7 mouse cellular contexts compared by ENCODE assay signal in the genomic region with DNA sequence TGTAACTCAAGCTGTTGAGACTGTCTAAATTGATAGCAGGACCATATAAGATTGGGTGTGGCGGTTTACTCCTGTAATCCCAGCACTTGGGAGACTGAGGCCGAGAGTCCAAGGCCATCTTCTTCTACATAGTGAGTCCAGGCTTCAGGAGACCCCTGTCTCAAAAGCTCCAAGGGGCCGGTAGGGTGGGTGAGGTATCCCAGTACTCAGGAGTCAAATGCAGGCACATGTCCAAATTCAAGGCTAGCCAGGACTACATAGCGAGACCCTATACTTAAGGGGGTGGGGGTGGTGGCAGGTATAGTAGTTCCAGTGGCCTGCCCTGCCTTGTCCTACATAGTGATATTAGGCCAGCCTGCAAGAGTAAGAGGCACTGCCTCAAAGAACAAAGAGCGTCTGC. TPM values are rescaled to one million over a fixed set of nuclear protein-coding genes. Genes with fewer than 3 reads are reported as not detected.
A peak's percentile ranks its signal among the peaks of the same experiment; 100 is the strongest.
DNase-seq lines count a peak whose midpoint lies in the region; ATAC-seq and TF ChIP-seq lines count a peak whose summit lies in the region.

No protein-coding gene starts in this region.

- 88% methylated on average over 5 of the region's 5 CpGs for WGBS in lung, embryonic 15.5 days
- WGBS in lung, adult 2 months = 71% methylated on average over 5 of the region's 5 CpGs
- WGBS in forebrain, embryonic 11.5 days = 93% methylated on average over 5 of the region's 5 CpGs
- WGBS in intestine, embryonic 16.5 days = 82% methylated on average over 5 of the region's 5 CpGs
- WGBS in neural tube, embryonic 13.5 days = 90% methylated on average over 5 of the region's 5 CpGs

- no peaks in the 10 kb centered on the region for H3K27me3 ChIP-seq in lung, embryonic 15.5 days
- no peaks in the 10 kb centered on the region for H3K27me3 ChIP-seq in forebrain, embryonic 11.5 days (ENCODE audit: control insufficient read depth, insufficient read depth, low read length)
- H3K27me3 ChIP-seq in intestine, embryonic 16.5 days (replicated peaks; ENCODE audit: control insufficient read depth, insufficient read depth, low read length) = no peaks in the 10 kb centered on the region
- no peaks in the 10 kb centered on the region for H3K27me3 ChIP-seq in neural tube, embryonic 13.5 days

- peak overlapping the region; percentile 99; the same call in 1 of the 2 replicates for H3K4me3 ChIP-seq in lung, embryonic 15.5 days
- H3K4me3 ChIP-seq in lung, adult 2 months (replicated peaks; ENCODE audit: extremely low read depth, low read depth, low read length) = no peak overlapping the region
- peak overlapping the region; percentile 98; the same call in 1 of the 2 replicates for H3K4me3 ChIP-seq in forebrain, embryonic 11.5 days (ENCODE audit: low read depth, low read length)
- peak overlapping the region; percentile 99 for H3K4me3 ChIP-seq in intestine, embryonic 16.5 days (ENCODE audit: low read length)
- H3K4me3 ChIP-seq in neural tube, embryonic 13.5 days = peak overlapping the region; percentile 97

- no peak for TF ChIP-seq POLR2A in lung, adult 2 months (IDR thresholded peaks at IDR 0.05; ENCODE audit: borderline replicate concordance, extremely low read depth, low read depth, low read length)

- H3K27ac ChIP-seq in lung, embryonic 15.5 days = no peak overlapping the region
- H3K27ac ChIP-seq in forebrain, embryonic 11.5 days (ENCODE audit: low read depth, low read length) = no peak overlapping the region
- H3K27ac ChIP-seq in intestine, embryonic 16.5 days (ENCODE audit: low read length) = no peak overlapping the region
- no peak overlapping the region for H3K27ac ChIP-seq in neural tube, embryonic 13.5 days (replicated peaks)

- H3K4me1 ChIP-seq in lung, embryonic 15.5 days = peaks cover 25% of the 10 kb centered on the region
- peaks cover 5% of the 10 kb centered on the region for H3K4me1 ChIP-seq in lung, adult 2 months (ENCODE audit: control insufficient read depth, insufficient read depth, low read length)
- H3K4me1 ChIP-seq in forebrain, embryonic 11.5 days (replicated peaks; ENCODE audit: control insufficient read depth, insufficient read depth, low read length) = peaks cover 7% of the 10 kb centered on the region; the same call in 1 of the 2 replicates
- peaks cover 15% of the 10 kb centered on the region for H3K4me1 ChIP-seq in intestine, embryonic 16.5 days (ENCODE audit: control insufficient read depth, insufficient read depth, low read length)
- H3K4me1 ChIP-seq in neural tube, embryonic 13.5 days (replicated peaks) = peaks cover 49% of the 10 kb centered on the region

- peaks cover 32% of the 10 kb centered on the region for H3K36me3 ChIP-seq in lung, embryonic 15.5 days
- H3K36me3 ChIP-seq in forebrain, embryonic 11.5 days (ENCODE audit: control insufficient read depth, insufficient read depth, low read length) = no peaks in the 10 kb centered on the region
- H3K36me3 ChIP-seq in intestine, embryonic 16.5 days (ENCODE audit: control insufficient read depth, insufficient read depth, low read length) = no peaks in the 10 kb centered on the region; the same call in 1 of the 2 replicates
- peaks cover 33% of the 10 kb centered on the region for H3K36me3 ChIP-seq in neural tube, embryonic 13.5 days

- no peaks in the 10 kb centered on the region for H3K9me3 ChIP-seq in lung, embryonic 15.5 days
- no peaks in the 10 kb centered on the region for H3K9me3 ChIP-seq in forebrain, embryonic 11.5 days (ENCODE audit: control insufficient read depth, low read length)
- no peaks in the 10 kb centered on the region for H3K9me3 ChIP-seq in intestine, embryonic 16.5 days (ENCODE audit: control insufficient read depth, low read length)
- H3K9me3 ChIP-seq in neural tube, embryonic 13.5 days = no peaks in the 10 kb centered on the region

- H3K4me2 ChIP-seq in lung, embryonic 15.5 days = peak overlapping the region; percentile 62
- H3K4me2 ChIP-seq in forebrain, embryonic 11.5 days (ENCODE audit: low read depth, low read length, severe bottlenecking) = peak overlapping the region; percentile 74; the same call in 1 of the 2 replicates
- H3K4me2 ChIP-seq in intestine, embryonic 16.5 days (ENCODE audit: low read depth, low read length) = peak overlapping the region; percentile 52
- peak overlapping the region; percentile 81 for H3K4me2 ChIP-seq in neural tube, embryonic 13.5 days

- H3K9ac ChIP-seq in lung, embryonic 15.5 days = peak overlapping the region; percentile 87
- H3K9ac ChIP-seq in forebrain, embryonic 11.5 days (ENCODE audit: low read length) = peak overlapping the region; percentile 92; the same call in 1 of the 2 replicates
- peak overlapping the region; percentile 90 for H3K9ac ChIP-seq in intestine, embryonic 16.5 days (ENCODE audit: low read depth, low read length)
- peak overlapping the region; percentile 88 for H3K9ac ChIP-seq in neural tube, embryonic 13.5 days

- ATAC-seq in lung, embryonic 15.5 days (ENCODE audit: borderline replicate concordance, extremely low read depth, low FRiP score, low TSS enrichment) = no peak
- ATAC-seq in forebrain, embryonic 11.5 days (replicated peaks; ENCODE audit: low FRiP score) = no peak
- ATAC-seq in intestine, embryonic 16.5 days = no peak
- ATAC-seq in neural tube, embryonic 13.5 days (ENCODE audit: low read depth) = no peak
- ATAC-seq in erythroid progenitor cell, adult 5-6 weeks (replicated peaks; ENCODE audit: low FRiP score, poor library complexity, severe bottlenecking) = no peak

- DNase-seq in lung, adult 2 months = no peak
- no peak for DNase-seq in forebrain, embryonic 11.5 days (ENCODE audit: low spot score)
- no peak for DNase-seq in adrenal gland, adult 8-10 months

- no peak for TF ChIP-seq CTCF in lung, adult 2 months (IDR thresholded peaks at IDR 0.05; ENCODE audit: insufficient read depth, low read length)

RNA-seq across cellular contexts. Expression of gene Ccdc47, which starts 1.3 kb away (rescaled TPM):
- 80.2 and 88.7 TPM in 2 replicates for polyA plus RNA-seq in lung, embryonic 15.5 days (2015; fragmentation: Nextera tagmentation; extraction: Ambion mirVana)
- 12.8 and 21.5 TPM in 2 replicates for polyA plus RNA-seq in lung, adult 2 months (2012; rRNA removed)
- 70.9 and 74.1 TPM in 2 replicates for polyA plus RNA-seq in forebrain, embryonic 11.5 days (2014; fragmentation: Nextera tagmentation; extraction: Ambion mirVana)
- polyA plus RNA-seq in intestine, embryonic 16.5 days (2015; fragmentation: Nextera tagmentation; extraction: Ambion mirVana) = 94.0 and 97.3 TPM in 2 replicates
- polyA plus RNA-seq in neural tube, embryonic 13.5 days (2015; fragmentation: Nextera tagmentation; extraction: Ambion mirVana) = 96.7 and 111 TPM in 2 replicates
- total RNA-seq in adrenal gland, adult 8-10 months (2022) = 100 to 1,000 TPM in 3 of 4 experiments, 10 to 100 TPM in 1; 84.3 to 125 (median 116) TPM
- total RNA-seq in erythroid progenitor cell, adult 5-6 weeks (2015; ENCODE audit: low replicate concordance) = 24.1 and 54.9 TPM in 2 replicates
- total RNA-seq in erythroid progenitor cell, adult 5-6 weeks (2017; ENCODE audit: low replicate concordance) = 122 and 130 TPM in 2 replicates

RNA-seq across cellular contexts. Expression of gene Ddx42, which starts 1.9 kb away (rescaled TPM):
- polyA plus RNA-seq in lung, embryonic 15.5 days (2015; fragmentation: Nextera tagmentation; extraction: Ambion mirVana) = 69.8 and 72.7 TPM in 2 replicates
- polyA plus RNA-seq in lung, adult 2 months (2012; rRNA removed) = 8.8 and 13.3 TPM in 2 replicates
- 109 and 111 TPM in 2 replicates for polyA plus RNA-seq in forebrain, embryonic 11.5 days (2014; fragmentation: Nextera tagmentation; extraction: Ambion mirVana)
- 54.5 and 57.5 TPM in 2 replicates for polyA plus RNA-seq in intestine, embryonic 16.5 days (2015; fragmentation: Nextera tagmentation; extraction: Ambion mirVana)
- polyA plus RNA-seq in neural tube, embryonic 13.5 days (2015; fragmentation: Nextera tagmentation; extraction: Ambion mirVana) = 87.1 and 89.8 TPM in 2 replicates
- 10 to 100 TPM; 53.4 to 71.6 (median 64.1) TPM for total RNA-seq in adrenal gland, adult 8-10 months (2022)
- 28.9 and 47.6 TPM in 2 replicates for total RNA-seq in erythroid progenitor cell, adult 5-6 weeks (2015; ENCODE audit: low replicate concordance)
- total RNA-seq in erythroid progenitor cell, adult 5-6 weeks (2017; ENCODE audit: low replicate concordance) = 60.4 and 91.1 TPM in 2 replicates

RNA-seq across cellular contexts. Expression of gene Strada, which starts 12.9 kb away (rescaled TPM):
- 24.3 and 25.1 TPM in 2 replicates for polyA plus RNA-seq in lung, embryonic 15.5 days (2015; fragmentation: Nextera tagmentation; extraction: Ambion mirVana)
- 24.5 and 33.3 TPM in 2 replicates for polyA plus RNA-seq in lung, adult 2 months (2012; rRNA removed)
- 41.8 and 43.6 TPM in 2 replicates for polyA plus RNA-seq in forebrain, embryonic 11.5 days (2014; fragmentation: Nextera tagmentation; extraction: Ambion mirVana)
- 13.0 and 13.5 TPM in 2 replicates for polyA plus RNA-seq in intestine, embryonic 16.5 days (2015; fragmentation: Nextera tagmentation; extraction: Ambion mirVana)
- 32.8 and 33.5 TPM in 2 replicates for polyA plus RNA-seq in neural tube, embryonic 13.5 days (2015; fragmentation: Nextera tagmentation; extraction: Ambion mirVana)
- 10 to 100 TPM; 15.1 to 26.8 (median 19.3) TPM for total RNA-seq in adrenal gland, adult 8-10 months (2022)
- 14.1 and 16.3 TPM in 2 replicates for total RNA-seq in erythroid progenitor cell, adult 5-6 weeks (2015; ENCODE audit: low replicate concordance)
- 6.4 and 12.3 TPM in 2 replicates for total RNA-seq in erythroid progenitor cell, adult 5-6 weeks (2017; ENCODE audit: low replicate concordance)

RNA-seq across cellular contexts. Expression of gene Ftsj3, which starts 41.0 kb away (rescaled TPM):
- 50.2 and 54.1 TPM in 2 replicates for polyA plus RNA-seq in lung, embryonic 15.5 days (2015; fragmentation: Nextera tagmentation; extraction: Ambion mirVana)
- polyA plus RNA-seq in lung, adult 2 months (2012; rRNA removed) = 7.0 and 10.0 TPM in 2 replicates
- 70.1 and 71.1 TPM in 2 replicates for polyA plus RNA-seq in forebrain, embryonic 11.5 days (2014; fragmentation: Nextera tagmentation; extraction: Ambion mirVana)
- 42.9 and 50.8 TPM in 2 replicates for polyA plus RNA-seq in intestine, embryonic 16.5 days (2015; fragmentation: Nextera tagmentation; extraction: Ambion mirVana)
- polyA plus RNA-seq in neural tube, embryonic 13.5 days (2015; fragmentation: Nextera tagmentation; extraction: Ambion mirVana) = 35.3 and 42.4 TPM in 2 replicates
- total RNA-seq in adrenal gland, adult 8-10 months (2022) = 10 to 100 TPM; 42.3 to 82.3 (median 59.1) TPM
- 6.5 and 13.8 TPM in 2 replicates for total RNA-seq in erythroid progenitor cell, adult 5-6 weeks (2015; ENCODE audit: low replicate concordance)
- total RNA-seq in erythroid progenitor cell, adult 5-6 weeks (2017; ENCODE audit: low replicate concordance) = 19.1 and 20.7 TPM in 2 replicates

RNA-seq across cellular contexts. Expression of gene Psmc5, which starts 41.1 kb away (rescaled TPM):
- 271 and 275 TPM in 2 replicates for polyA plus RNA-seq in lung, embryonic 15.5 days (2015; fragmentation: Nextera tagmentation; extraction: Ambion mirVana)
- 28.4 and 50.0 TPM in 2 replicates for polyA plus RNA-seq in lung, adult 2 months (2012; rRNA removed)
- 368 and 384 TPM in 2 replicates for polyA plus RNA-seq in forebrain, embryonic 11.5 days (2014; fragmentation: Nextera tagmentation; extraction: Ambion mirVana)
- polyA plus RNA-seq in intestine, embryonic 16.5 days (2015; fragmentation: Nextera tagmentation; extraction: Ambion mirVana) = 234 and 263 TPM in 2 replicates
- polyA plus RNA-seq in neural tube, embryonic 13.5 days (2015; fragmentation: Nextera tagmentation; extraction: Ambion mirVana) = 360 and 361 TPM in 2 replicates
- total RNA-seq in adrenal gland, adult 8-10 months (2022) = 100 to 1,000 TPM; 151 to 166 (median 154) TPM
- total RNA-seq in erythroid progenitor cell, adult 5-6 weeks (2015; ENCODE audit: low replicate concordance) = 41.5 and 42.5 TPM in 2 replicates
- total RNA-seq in erythroid progenitor cell, adult 5-6 weeks (2017; ENCODE audit: low replicate concordance) = 33.4 and 66.2 TPM in 2 replicates
